Comparison of ENCODE assay signal across 25 mouse cellular contexts in the genomic region with DNA sequence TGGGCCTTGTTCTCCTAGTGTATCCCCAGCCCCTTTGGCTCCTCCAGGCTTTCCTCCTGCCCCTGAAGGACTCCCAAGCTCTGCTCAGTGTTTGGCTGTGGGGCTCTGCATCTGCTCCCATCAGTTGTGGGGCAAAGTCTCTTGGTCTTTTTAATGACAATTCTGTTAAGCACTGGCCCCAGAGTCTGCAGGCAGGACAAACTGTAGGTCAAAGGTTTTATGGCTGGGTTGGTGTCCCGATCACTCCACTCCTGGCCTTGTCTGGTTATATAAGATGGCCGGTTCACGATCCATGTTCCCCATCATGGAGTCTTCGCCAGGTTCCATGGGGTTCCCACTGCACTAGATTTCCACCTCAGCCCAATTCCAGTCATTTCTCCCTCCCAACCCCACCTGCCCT. TPM values are rescaled to one million over a fixed set of nuclear protein-coding genes. Genes with fewer than 3 reads are reported as not detected.
"Had no signal": no experiment of that assay in that cellular context is flagged by ENCODE, and none has a peak within 500 bp of the region (broad histone marks: within the 10 kb centered on the region; RNA-seq: fewer than 3 reads in every experiment).

No protein-coding gene starts in this region.

- H3K27me3 ChIP-seq: heart, embryonic 12.5 days; hindbrain, embryonic 12.5 days; intestine, embryonic 15.5 days; limb, embryonic 12.5 days had no signal

- H3K9ac ChIP-seq: heart, embryonic 12.5 days; hindbrain, embryonic 12.5 days; hindbrain, embryonic 14.5 days; intestine, embryonic 15.5 days; limb, embryonic 12.5 days; liver, embryonic 14.5 days had no signal

- H3K4me3 ChIP-seq: gastrocnemius, adult 2 months; heart, embryonic 10.5 days; heart, embryonic 12.5 days; hindbrain, embryonic 10.5 days; hindbrain, embryonic 12.5 days; intestine, embryonic 15.5 days; layer of hippocampus, adult 2 months; left cerebral cortex, adult 2 months; limb, embryonic 10.5 days; limb, embryonic 12.5 days had no signal

- ATAC-seq: hindbrain, embryonic 16.5 days; inflammation-experienced regulatory T-cells, adult 6 months; intestine, embryonic 15.5 days; intestine, postnatal 0 days had no signal

- H3K27ac ChIP-seq: gastrocnemius, adult 2 months; heart, embryonic 10.5 days; hindbrain, embryonic 10.5 days; hindbrain, embryonic 12.5 days; hindbrain, embryonic 14.5 days; intestine, embryonic 15.5 days; kidney, postnatal 0 days; layer of hippocampus, adult 2 months; left cerebral cortex, adult 2 months; limb, embryonic 10.5 days; limb, embryonic 12.5 days; liver, embryonic 14.5 days had no signal

- H3K4me1 ChIP-seq: limb, embryonic 10.5 days; limb, embryonic 12.5 days had no signal

- H3K4me2 ChIP-seq: heart, embryonic 12.5 days; hindbrain, embryonic 12.5 days; hindbrain, embryonic 14.5 days; intestine, embryonic 15.5 days; limb, embryonic 12.5 days had no signal

- H3K9me3 ChIP-seq: heart, embryonic 10.5 days; heart, embryonic 12.5 days; hindbrain, embryonic 10.5 days; hindbrain, embryonic 12.5 days; intestine, embryonic 15.5 days; limb, embryonic 10.5 days; limb, embryonic 12.5 days had no signal

- DNase-seq: gastrocnemius, adult 2 months; gastrocnemius, postnatal 10 days; gastrocnemius, postnatal 25 days; heart, adult 18-20 months; heart, postnatal 10 days; heart, postnatal 4 days; kidney, postnatal 14 days; liver had no signal

RNA-seq across cellular contexts. Expression of a gene that starts 23.0 kb away (rescaled TPM):
- total RNA-seq: layer of hippocampus, postnatal 10 days had no signal
- polyA plus RNA-seq: heart, embryonic 12.5 days; heart, embryonic 14.5 days; hindbrain, embryonic 12.5 days; hindbrain, embryonic 14.5 days; intestine, embryonic 15.5 days; intestine, postnatal 0 days; kidney, postnatal 0 days; limb, embryonic 12.5 days had no signal
